Mouse (Mus musculus) urinary bladder, postnatal 4 days (tissue): Measurements from ENCODE around the gene Ier5.

Experiments
- DNase-seq, 2 experiments: peaks; one replicate each; pipeline ENCODE4 v3.0.0; 2021 to 2022; ENCODE audit warnings: low spot score in 2 of 2

Gene Ier5

GRCm38 (mm10) chr1:155077675-155078074 lies 21.8 kb downstream of the Ier5 start:
- no peak for DNase-seq

DNA sequence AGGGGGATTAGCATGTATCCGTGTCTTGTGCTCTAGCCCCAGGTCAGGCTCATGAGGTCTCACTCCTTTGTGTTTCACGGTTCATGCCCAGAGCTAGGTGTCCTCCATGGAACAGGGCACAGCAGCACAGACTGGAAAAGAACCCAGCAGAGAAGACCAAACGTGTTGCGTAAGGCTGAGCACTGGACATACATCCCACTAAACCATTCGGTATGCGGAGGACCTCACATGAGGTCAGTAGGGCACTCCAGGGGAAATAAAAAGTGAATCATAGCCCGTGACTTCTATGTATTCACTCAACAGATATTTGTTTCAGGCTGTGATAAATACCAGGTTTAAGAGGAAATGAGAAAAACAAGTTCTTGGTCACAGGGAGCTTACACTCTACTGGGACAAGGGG lies 23.6 kb downstream of the Ier5 start:
- no peak for DNase-seq

- peak in 1 of 2 experiments; percentile 59 for DNase-seq
Measured at GRCm38 (mm10) chr1:155074856-155075255, 24.6 kb downstream of the Ier5 start.

DNA sequence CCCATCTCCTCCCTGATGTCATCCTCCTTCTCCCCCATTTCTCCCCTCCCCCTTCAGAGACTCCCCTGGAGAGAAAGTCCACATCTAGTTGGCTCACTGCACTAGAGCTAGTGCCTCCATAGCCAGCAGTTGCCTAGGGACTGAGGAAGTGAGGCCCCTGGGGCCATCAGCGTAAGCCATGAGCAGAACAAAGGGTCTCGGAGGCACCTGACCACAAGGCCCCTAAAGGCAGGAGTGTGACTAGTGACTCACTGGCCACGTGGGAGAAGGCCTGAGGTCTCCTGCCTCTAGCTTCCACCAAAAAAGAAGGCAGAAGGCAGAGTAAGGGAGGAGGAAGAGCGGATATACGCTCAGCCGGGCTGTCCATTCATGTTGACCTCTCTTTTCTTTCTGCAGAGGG lies 25.5 kb downstream of the Ier5 start:
- no peak for DNase-seq

- no peak for DNase-seq
Measured at GRCm38 (mm10) chr1:155073133-155073532, 26.3 kb downstream of the Ier5 start.

DNA sequence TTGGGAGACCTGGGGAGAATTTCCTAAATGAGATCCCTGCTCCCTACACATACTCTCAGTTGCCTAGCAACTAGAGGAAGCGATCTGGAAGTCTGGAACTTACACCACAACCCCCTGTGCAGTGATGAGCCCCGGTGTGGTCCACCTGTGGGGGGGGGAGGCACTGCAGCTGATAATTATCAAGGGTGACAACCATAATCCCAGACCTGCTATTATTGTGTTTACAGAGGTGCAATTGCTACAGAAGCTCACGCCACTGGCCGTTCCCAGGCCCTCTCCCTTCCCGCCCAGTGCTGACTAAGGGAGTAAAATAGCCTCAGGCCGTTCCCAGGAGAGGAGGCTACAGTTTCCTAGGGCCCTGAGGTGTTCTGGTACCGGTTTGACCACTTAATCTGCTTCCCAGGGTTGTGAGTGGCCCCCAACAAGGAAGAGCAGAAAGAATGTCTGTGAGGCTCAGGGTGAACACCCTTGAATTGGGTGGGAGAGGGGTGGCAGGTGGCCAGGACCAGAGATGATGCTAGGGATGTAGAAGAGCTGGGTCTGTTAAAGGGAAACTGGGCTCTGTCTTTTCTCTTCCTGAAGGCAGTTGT lies 28.1 kb downstream of the Ier5 start:
- no peak for DNase-seq

DNA sequence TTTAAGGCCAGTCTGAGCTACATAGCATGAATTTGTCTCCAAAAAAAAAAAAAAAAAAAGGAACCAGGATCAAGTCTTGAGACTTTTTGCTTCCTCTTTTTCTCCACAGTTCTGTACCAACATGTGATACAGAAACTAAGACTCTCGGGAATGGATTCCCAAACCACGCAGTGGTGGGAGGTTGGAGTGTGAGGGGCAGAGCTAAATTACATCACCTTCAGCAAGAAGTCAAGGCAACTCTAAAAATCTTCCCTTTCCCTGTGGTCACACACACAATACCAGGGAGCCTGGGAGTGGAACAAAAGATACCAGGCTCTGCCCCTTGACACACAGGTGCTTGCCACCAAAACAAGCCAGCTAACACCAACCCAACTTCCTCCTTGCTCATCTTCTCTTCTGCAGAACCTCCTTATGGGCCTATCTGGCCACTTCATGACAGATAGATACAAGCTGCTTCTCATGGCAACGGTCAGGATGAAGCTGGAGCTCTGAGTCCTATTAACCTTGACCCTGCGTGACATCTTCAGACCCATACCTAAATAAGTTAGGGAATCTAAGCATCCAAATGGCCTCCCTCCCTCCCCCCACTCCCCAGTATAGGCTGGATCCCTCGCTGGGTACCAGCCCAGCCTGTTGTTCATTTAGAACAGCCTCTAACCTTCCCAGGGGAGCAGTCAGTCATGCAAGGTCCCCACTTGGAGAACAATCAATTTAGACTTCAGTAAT lies 28.7 kb downstream of the Ier5 start:
- no peak for DNase-seq

- no peak for DNase-seq
Measured at GRCm38 (mm10) chr1:155069696-155070095, 29.7 kb downstream of the Ier5 start.

- no peak for DNase-seq
Measured at GRCm38 (mm10) chr1:155066196-155066595, 33.2 kb downstream of the Ier5 start.

GRCm38 (mm10) chr1:155065068-155065701 lies 34.3 kb downstream of the Ier5 start:
- no peak for DNase-seq

DNA sequence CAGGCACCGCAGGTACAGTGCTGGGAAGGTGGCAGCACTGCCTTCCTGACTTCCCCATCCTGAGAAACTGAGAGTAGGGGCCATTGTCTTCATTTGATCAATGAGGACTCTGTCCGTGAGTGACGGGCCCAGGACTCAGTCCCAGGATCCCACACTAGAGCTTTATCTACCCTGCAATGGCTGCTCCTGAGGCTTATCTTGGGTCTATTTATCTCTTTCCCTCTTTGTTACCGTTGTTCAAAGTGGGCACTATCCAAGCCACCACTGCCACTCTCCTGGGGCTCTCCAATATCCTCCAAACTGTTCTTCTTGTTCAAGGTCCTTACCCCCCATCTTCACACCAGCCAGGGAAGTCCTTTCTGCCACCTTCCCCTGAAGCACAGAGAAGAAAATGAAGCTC lies 34.8 kb downstream of the Ier5 start:
- no peak for DNase-seq

GRCm38 (mm10) chr1:155064111-155064510 lies 35.3 kb downstream of the Ier5 start:
- no peak for DNase-seq

DNA sequence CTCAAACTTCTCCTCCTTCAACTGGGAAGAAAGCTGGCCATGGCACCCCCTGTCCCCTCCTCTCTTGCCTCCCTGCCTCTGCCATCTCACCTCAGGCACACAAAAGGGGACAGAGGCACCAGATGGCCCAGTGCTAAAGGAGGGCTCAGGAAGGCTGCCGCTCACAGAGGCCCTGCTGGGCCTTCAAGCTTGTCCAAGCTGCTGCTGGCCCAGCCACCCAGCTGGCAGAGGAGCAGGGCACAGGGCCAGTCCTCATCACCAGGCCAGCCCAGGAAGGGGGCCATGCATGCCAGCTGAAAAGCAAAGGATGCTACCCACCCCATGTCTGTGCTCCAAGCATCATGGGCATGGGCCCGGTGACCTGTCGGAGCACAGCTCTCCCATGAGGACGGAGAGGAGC lies 36.5 kb downstream of the Ier5 start:
- no peak for DNase-seq

DNA sequence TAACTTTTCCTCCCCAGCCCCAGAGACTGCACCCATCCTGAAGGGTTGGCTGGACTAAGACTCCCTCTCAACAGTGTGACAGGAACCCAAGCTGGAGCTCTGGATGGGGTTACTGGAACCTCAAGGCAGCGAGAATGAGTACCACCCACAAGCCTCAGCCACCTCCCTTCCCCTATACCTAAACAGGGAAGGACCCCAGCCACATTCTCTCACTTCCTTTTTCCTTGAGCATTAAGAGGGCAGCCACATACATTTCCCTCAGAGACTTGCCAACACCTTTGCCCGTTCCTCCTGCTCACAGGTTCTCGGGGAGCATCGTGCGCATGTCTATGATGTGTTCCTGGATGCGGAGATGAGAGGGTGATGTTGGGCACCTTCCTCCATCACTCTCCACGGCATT lies 37.4 kb downstream of the Ier5 start:
- DNase-seq: no peak

GRCm38 (mm10) chr1:155060832-155061801 lies 38.3 kb downstream of the Ier5 start:
- no peak for DNase-seq

GRCm38 (mm10) chr1:155060261-155060660 lies 39.2 kb downstream of the Ier5 start:
- DNase-seq: no peak

GRCm38 (mm10) chr1:155059505-155059904 lies 39.9 kb downstream of the Ier5 start:
- no peak for DNase-seq

- no peak for DNase-seq
Measured at GRCm38 (mm10) chr1:155058099-155059012, 41.1 kb downstream of the Ier5 start.

DNA sequence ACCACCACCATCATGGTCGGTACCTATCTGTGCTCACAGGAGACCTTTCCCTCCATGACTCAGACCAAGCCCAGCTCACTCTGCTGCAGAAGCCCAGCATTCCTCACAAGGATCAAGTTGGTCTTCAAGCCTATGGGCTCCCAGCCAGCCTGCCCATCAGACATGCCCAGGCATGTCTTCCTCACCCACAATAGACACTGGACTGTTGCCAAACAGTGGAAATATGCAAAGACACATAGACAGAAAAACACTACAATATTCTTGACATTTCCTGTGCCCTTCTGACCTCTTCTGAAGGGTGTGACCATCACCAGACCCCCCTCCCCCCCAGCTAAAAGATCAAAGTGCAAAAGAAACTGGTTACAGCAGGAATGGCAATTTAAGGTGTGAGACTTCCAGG lies 43.3 kb downstream of the Ier5 start:
- DNase-seq: no peak

DNA sequence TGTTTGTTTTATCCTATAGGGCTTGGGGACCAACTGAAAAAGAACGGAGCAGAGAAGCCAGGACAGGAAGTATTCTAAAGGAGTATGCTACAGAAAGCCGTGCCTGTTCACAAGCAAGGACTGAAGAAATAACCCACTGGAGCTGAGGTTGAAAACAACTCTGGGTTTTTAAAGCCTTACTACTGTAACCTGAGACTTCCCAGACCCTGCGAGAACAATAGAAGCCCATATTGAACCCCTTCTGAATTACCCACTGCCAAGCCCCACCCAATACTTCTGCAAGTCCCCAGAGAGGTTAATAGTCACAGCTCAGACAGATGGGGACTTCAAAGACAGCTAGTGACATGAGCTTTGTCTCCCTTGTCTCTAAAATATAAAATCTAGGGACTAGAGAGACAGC lies 44.4 kb downstream of the Ier5 start:
- no peak for DNase-seq

GRCm38 (mm10) chr1:155054366-155054965 lies 45.0 kb downstream of the Ier5 start:
- no peak for DNase-seq
